Mouse (Mus musculus): Measurements from ENCODE around the gene Mrc2. TPM values are rescaled to one million over a fixed set of nuclear protein-coding genes. Genes with fewer than 3 reads are reported as not detected.

Gene Mrc2
- polyA plus RNA-seq, 1 experiment from 2014 or later, result 14.7 TPM

DNA sequence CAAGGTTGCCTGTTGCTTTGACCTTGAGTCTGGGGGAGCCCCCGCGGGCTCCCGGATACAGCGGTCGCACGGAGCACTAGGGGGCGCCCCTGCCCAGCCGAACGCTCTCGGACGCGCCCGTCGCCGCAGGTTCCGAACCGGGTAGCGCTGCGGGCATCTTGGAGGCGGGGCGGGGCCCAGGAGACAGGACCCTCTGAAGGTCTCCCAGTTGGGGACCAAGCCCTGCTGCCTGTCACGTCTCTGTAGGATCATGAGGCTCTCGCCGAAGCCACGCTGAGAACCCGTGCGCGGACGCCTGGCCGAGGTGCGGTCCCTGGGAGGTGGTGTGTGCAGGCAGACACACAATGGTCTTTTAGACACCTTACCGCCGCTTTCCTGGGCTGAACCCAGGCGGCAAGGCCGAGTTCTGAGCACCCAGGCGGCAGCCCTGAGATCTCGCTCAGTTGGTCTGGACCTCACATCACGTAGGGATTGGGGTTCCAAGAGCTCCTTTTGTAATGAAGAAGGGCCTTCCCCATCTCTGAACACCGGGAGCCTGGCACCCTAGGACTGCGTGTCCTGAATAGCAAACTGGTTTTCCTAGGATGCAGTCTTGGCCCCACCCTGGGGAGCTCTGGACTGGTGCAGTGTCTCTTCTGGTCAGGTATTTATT, 70.6 kb downstream of the Mrc2 start:
- DNase-seq (ENCODE audit: low spot score) (peak; percentile 89), ATAC-seq (ENCODE audit: insufficient number of reproducible peaks, low FRiP score, low TSS enrichment, low read depth) (peak; percentile 66)
- Histone ChIP-seq H3K9me3 (ENCODE audit: control insufficient read depth, low read length) (no peaks in the 10 kb centered on the region), H3K27ac (replicated peaks; ENCODE audit: low read depth, low read length) (no peak overlapping the region), H3K36me3 (ENCODE audit: control insufficient read depth, insufficient read depth, low read length) (no peaks in the 10 kb centered on the region), H3K4me3 (ENCODE audit: low read depth, low read length) (peak overlapping the region; percentile 45), H3K4me1 (ENCODE audit: control insufficient read depth, insufficient read depth, low read length) (peaks cover 11% of the 10 kb centered on the region), H3K27me3 (ENCODE audit: control insufficient read depth, insufficient read depth, low read length) (no peaks in the 10 kb centered on the region), H3K9ac (ENCODE audit: low read length) (peak overlapping the region; percentile 63), H3K4me2 (ENCODE audit: low read depth, severe bottlenecking) (peak overlapping the region; percentile 74)
- 2% methylated on average over 40 of the region's 40 CpGs for WGBS

DNA sequence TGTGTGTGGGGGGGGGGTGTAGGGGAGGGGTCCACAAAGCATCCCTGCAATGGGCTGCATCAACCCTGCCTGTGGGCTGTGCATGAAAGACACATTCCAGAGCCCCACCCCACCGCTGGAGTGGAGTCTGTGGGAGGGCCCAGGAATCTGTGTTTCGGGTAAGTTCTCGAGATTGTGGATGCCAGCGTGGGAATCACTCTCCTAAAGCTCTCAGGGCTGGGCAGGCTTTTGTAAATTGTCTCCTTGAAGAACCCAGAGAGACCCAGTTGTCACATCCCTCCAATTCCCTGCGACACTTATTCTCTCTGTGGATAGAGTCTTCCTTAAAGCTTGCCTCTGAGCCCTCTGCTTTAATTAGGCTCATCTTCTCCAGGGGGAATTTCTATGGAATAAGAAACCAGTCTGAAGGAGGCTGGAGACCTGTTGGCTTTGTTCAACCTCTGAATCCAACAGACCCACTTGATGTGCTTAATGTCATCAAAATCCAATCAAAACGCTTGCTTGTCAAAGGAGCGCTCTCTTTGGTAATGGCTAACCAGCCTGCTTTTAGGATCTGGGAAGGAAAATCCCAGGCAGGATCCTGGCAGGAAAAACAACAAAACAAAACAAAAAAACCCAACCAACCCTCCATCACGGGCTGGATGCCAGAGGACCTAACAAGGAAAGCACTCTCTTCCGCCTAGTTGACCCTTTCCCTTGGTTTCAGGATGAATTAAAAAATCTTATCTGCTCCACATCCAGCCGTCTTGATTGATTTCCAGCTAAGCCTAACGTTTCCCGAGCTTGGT, 71.3 kb downstream of the Mrc2 start:
- ATAC-seq (ENCODE audit: insufficient number of reproducible peaks, low FRiP score, low TSS enrichment, low read depth) (0 out of 2 replicates have a peak, but pooled peaks have one; percentile 3), DNase-seq (ENCODE audit: low spot score) (peak; percentile 43)
- Histone ChIP-seq H3K4me1 (ENCODE audit: control insufficient read depth, insufficient read depth, low read length) (peaks cover 11% of the 10 kb centered on the region), H3K36me3 (ENCODE audit: control insufficient read depth, insufficient read depth, low read length) (no peaks in the 10 kb centered on the region), H3K9me3 (ENCODE audit: control insufficient read depth, low read length) (no peaks in the 10 kb centered on the region), H3K4me2 (ENCODE audit: low read depth, severe bottlenecking) (peak overlapping the region; percentile 74), H3K4me3 (ENCODE audit: low read depth, low read length) (no peak overlapping the region; the same call in 1 of the 2 replicates), H3K9ac (ENCODE audit: low read length) (0 out of 2 replicates have a peak overlapping the region, but pooled peaks have one; percentile 22), H3K27ac (replicated peaks; ENCODE audit: low read depth, low read length) (no peak overlapping the region), H3K27me3 (ENCODE audit: control insufficient read depth, insufficient read depth, low read length) (no peaks in the 10 kb centered on the region)
- 52% methylated on average over 12 of the region's 12 CpGs for WGBS

DNA sequence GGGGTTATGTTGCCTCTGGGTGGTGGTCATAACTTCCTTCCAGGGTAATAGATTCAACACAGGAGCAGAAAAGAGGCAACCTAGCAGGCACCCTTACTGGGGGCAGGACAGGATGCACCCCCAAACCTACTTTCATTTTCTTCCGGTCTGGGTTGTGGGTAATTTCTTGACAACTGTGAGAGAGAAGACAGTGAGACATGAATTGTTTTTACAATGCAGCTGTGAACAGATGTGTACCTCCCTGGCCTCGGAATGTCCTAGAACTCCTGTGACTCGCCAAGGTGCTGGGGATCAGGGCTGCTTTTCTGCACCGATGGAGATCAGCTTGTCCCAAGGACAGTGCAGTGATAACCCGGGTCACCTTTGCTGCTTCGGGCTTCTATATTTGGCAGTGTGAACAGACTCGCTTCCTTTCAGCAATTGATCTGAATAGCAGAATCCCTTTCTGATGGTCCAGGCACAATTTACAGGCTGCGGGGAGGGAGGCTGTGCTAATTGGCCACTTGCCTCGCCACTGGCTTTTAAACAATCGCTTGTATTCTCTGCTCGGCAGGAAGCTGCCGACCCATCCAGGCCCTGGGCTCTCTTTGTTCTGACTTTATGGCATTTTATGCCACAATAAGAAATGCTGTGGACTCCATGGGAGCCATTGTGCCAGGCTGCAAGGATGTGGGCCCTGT, 72.1 kb downstream of the Mrc2 start:
- H3K4me3 ChIP-seq (ENCODE audit: low read depth, low read length), result no peak overlapping the region
- DNase-seq (ENCODE audit: low spot score), result no peak
- 30% methylated on average over 12 of the region's 12 CpGs for WGBS

DNA sequence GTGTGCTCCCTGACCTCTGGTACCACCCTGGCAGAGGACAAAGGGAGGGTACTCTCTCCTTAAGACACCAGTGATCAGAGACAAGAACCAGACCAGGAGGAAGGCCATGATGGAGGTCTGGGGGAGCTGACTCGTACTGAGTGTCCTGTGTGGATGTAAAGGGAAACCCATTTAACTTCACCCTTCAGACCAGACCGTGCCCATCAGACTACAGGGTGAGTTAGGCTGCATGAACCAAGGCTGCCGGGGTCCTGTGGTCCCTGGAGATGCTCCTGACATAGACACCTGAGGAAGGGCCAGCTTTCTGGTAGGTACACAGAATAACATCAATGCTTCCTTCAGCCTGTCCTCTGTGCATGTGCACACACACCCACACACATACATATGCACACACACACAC, 73.2 kb downstream of the Mrc2 start:
- H3K4me3 ChIP-seq (ENCODE audit: low read depth, low read length), result no peak overlapping the region
- H3K9me3 ChIP-seq (ENCODE audit: control insufficient read depth, low read length), result no peaks in the 10 kb centered on the region
- DNase-seq (ENCODE audit: low spot score) (no peak), ATAC-seq (ENCODE audit: insufficient number of reproducible peaks, low FRiP score, low TSS enrichment, low read depth) (no peak)
- no peak overlapping the region for H3K9ac ChIP-seq (ENCODE audit: low read length)
- H3K27ac ChIP-seq (replicated peaks; ENCODE audit: low read depth, low read length), result no peak overlapping the region
- H3K27me3 ChIP-seq (ENCODE audit: control insufficient read depth, insufficient read depth, low read length), result no peaks in the 10 kb centered on the region
- H3K4me2 ChIP-seq (ENCODE audit: low read depth, severe bottlenecking), result no peak overlapping the region
- 81% methylated on average over 3 of the region's 3 CpGs for WGBS
- H3K36me3 ChIP-seq (ENCODE audit: control insufficient read depth, insufficient read depth, low read length), result no peaks in the 10 kb centered on the region
- H3K4me1 ChIP-seq (ENCODE audit: control insufficient read depth, insufficient read depth, low read length), result peaks cover 11% of the 10 kb centered on the region

More for the DNA sequence above, 72.1 kb downstream of the Mrc2 start:
- Histone ChIP-seq H3K27me3 (ENCODE audit: control insufficient read depth, insufficient read depth, low read length) (no peaks in the 10 kb centered on the region), H3K36me3 (ENCODE audit: control insufficient read depth, insufficient read depth, low read length) (no peaks in the 10 kb centered on the region), H3K4me2 (ENCODE audit: low read depth, severe bottlenecking) (no peak overlapping the region), H3K9me3 (ENCODE audit: control insufficient read depth, low read length) (no peaks in the 10 kb centered on the region), H3K9ac (ENCODE audit: low read length) (no peak overlapping the region), H3K27ac (replicated peaks; ENCODE audit: low read depth, low read length) (no peak overlapping the region), H3K4me1 (ENCODE audit: control insufficient read depth, insufficient read depth, low read length) (peaks cover 11% of the 10 kb centered on the region)
- ATAC-seq (ENCODE audit: insufficient number of reproducible peaks, low FRiP score, low TSS enrichment, low read depth), result no peak

GRCm38 (mm10) chr11:105366051-105366450, 73.6 kb downstream of the Mrc2 start:
- 91% methylated on average over 3 of the region's 4 CpGs for WGBS
- Histone ChIP-seq H3K4me3 (ENCODE audit: low read depth, low read length) (no peak overlapping the region), H3K27me3 (ENCODE audit: control insufficient read depth, insufficient read depth, low read length) (no peaks in the 10 kb centered on the region), H3K36me3 (ENCODE audit: control insufficient read depth, insufficient read depth, low read length) (no peaks in the 10 kb centered on the region), H3K9ac (ENCODE audit: low read length) (no peak overlapping the region), H3K4me2 (ENCODE audit: low read depth, severe bottlenecking) (no peak overlapping the region), H3K27ac (replicated peaks; ENCODE audit: low read depth, low read length) (no peak overlapping the region), H3K9me3 (ENCODE audit: control insufficient read depth, low read length) (no peaks in the 10 kb centered on the region), H3K4me1 (ENCODE audit: control insufficient read depth, insufficient read depth, low read length) (peaks cover 11% of the 10 kb centered on the region)
- ATAC-seq (ENCODE audit: insufficient number of reproducible peaks, low FRiP score, low TSS enrichment, low read depth), result no peak
- DNase-seq (ENCODE audit: low spot score), result no peak

DNA sequence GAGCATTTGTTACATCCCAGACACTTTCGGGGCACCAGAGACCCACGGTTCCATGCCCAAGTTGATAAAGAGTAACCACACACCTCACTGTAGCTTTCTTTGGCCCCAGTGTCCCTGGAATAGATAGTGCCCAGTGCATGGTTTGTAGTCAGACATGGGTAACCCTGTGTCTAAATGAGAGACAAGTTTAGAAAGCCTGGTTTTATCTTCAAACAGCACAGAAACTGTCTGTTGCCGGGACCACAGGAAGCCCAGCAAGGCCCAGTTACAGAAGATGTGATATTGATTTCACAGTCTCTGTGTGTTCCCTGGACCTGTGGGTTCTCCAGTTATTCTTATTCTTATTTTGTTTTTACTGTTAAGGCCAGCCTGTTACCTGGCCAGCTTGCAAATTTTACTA, 74.7 kb downstream of the Mrc2 start:
- H3K36me3 ChIP-seq (ENCODE audit: control insufficient read depth, insufficient read depth, low read length), result no peaks in the 10 kb centered on the region
- no peak overlapping the region for H3K9ac ChIP-seq (ENCODE audit: low read length)
- no peak for DNase-seq (ENCODE audit: low spot score)
- no peaks in the 10 kb centered on the region for H3K27me3 ChIP-seq (ENCODE audit: control insufficient read depth, insufficient read depth, low read length)
- 84% methylated on average over 3 of the region's 3 CpGs for WGBS
- H3K9me3 ChIP-seq (ENCODE audit: control insufficient read depth, low read length), result no peaks in the 10 kb centered on the region
- H3K27ac ChIP-seq (replicated peaks; ENCODE audit: low read depth, low read length), result no peak overlapping the region
- no peak for ATAC-seq (ENCODE audit: insufficient number of reproducible peaks, low FRiP score, low TSS enrichment, low read depth)
- peaks cover 11% of the 10 kb centered on the region for H3K4me1 ChIP-seq (ENCODE audit: control insufficient read depth, insufficient read depth, low read length)
- no peak overlapping the region for H3K4me2 ChIP-seq (ENCODE audit: low read depth, severe bottlenecking)
- H3K4me3 ChIP-seq (ENCODE audit: low read depth, low read length), result no peak overlapping the region

DNA sequence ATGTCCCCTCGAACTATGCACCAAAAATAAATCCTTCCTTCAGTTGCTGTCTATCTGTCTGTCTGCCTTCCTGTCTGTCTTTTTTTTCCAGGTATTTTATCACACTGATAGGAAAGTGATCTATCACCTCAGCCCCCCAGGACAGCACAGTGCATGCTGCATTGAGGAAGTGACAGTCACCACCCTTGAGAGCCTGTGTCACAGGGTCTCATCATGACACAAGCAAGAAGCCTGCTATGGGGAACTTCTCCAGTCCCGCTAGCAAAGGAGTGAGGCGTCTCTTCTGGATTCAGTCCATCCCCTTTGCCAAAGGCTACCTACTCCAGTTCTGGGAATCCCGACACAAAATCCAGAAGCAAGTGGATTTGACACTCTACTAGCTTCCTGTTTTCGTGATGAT, 76.4 kb downstream of the Mrc2 start:
- Histone ChIP-seq H3K4me2 (ENCODE audit: low read depth, severe bottlenecking) (no peak overlapping the region), H3K4me3 (ENCODE audit: low read depth, low read length) (no peak overlapping the region), H3K4me1 (ENCODE audit: control insufficient read depth, insufficient read depth, low read length) (peaks cover 6% of the 10 kb centered on the region), H3K27me3 (ENCODE audit: control insufficient read depth, insufficient read depth, low read length) (no peaks in the 10 kb centered on the region), H3K9ac (ENCODE audit: low read length) (no peak overlapping the region), H3K36me3 (ENCODE audit: control insufficient read depth, insufficient read depth, low read length) (no peaks in the 10 kb centered on the region), H3K27ac (replicated peaks; ENCODE audit: low read depth, low read length) (no peak overlapping the region), H3K9me3 (ENCODE audit: control insufficient read depth, low read length) (no peaks in the 10 kb centered on the region)
- ATAC-seq (ENCODE audit: insufficient number of reproducible peaks, low FRiP score, low TSS enrichment, low read depth) (no peak), DNase-seq (ENCODE audit: low spot score) (no peak)
- WGBS, result 93% methylated on average over 5 of the region's 5 CpGs

- H3K4me1 ChIP-seq (ENCODE audit: control insufficient read depth, insufficient read depth, low read length), result peaks cover 2% of the 10 kb centered on the region
- no peak overlapping the region for H3K27ac ChIP-seq (replicated peaks; ENCODE audit: low read depth, low read length)
- DNase-seq (ENCODE audit: low spot score) (no peak), ATAC-seq (ENCODE audit: insufficient number of reproducible peaks, low FRiP score, low TSS enrichment, low read depth) (no peak)
- no peaks in the 10 kb centered on the region for H3K36me3 ChIP-seq (ENCODE audit: control insufficient read depth, insufficient read depth, low read length)
- H3K9ac ChIP-seq (ENCODE audit: low read length), result no peak overlapping the region
- no peak overlapping the region for H3K4me3 ChIP-seq (ENCODE audit: low read depth, low read length)
- no peak overlapping the region for H3K4me2 ChIP-seq (ENCODE audit: low read depth, severe bottlenecking)
- H3K27me3 ChIP-seq (ENCODE audit: control insufficient read depth, insufficient read depth, low read length), result no peaks in the 10 kb centered on the region
- WGBS, result 92% methylated on average over 13 of the region's 13 CpGs
- no peaks in the 10 kb centered on the region for H3K9me3 ChIP-seq (ENCODE audit: control insufficient read depth, low read length)
These were observed 77.3 kb downstream of the Mrc2 start for GRCm38 (mm10) chr11:105369526-105370386.

Data from limb, embryonic 11.5 days (tissue).